Mouse (Mus musculus) lung, postnatal 0 days (tissue): ENCODE results near the gene Cela3a.

Source experiments
- CTCF ChIP-seq: IDR thresholded peaks from 2 replicates; pipeline ENCODE4 v1.5.1; 2016; ENCODE audit warnings: antibody characterized with exemption, mild to moderate bottlenecking
- EP300 ChIP-seq: IDR thresholded peaks from 2 replicates; pipeline ENCODE4 v1.6.1; 2016; ENCODE audit warnings: antibody characterized with exemption, mild to moderate bottlenecking, control low read depth

DNA sequence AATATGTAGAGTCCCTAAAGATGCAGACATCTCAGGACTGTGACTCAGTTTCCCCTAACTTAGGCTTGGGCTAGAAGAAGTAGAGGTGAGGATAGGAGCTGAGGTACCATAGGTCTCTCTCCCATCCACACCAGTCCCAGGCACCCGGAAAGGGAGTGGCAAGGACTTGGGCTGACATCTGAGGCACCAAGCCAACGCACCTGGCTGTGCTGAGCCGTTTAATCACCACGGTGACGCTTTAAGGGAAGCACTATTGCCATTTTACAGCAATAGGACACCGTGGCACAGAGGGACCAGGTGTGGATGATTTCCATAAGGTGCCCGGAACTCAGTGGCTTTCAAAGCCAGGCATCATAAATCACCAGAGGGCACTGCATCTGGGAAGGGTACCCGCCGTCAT is 48.7 kb upstream of the Cela3a start:
- no peak for TF ChIP-seq CTCF
- TF ChIP-seq EP300 = no peak
